21 mouse cellular contexts compared by ENCODE assay signal in the genomic region with DNA sequence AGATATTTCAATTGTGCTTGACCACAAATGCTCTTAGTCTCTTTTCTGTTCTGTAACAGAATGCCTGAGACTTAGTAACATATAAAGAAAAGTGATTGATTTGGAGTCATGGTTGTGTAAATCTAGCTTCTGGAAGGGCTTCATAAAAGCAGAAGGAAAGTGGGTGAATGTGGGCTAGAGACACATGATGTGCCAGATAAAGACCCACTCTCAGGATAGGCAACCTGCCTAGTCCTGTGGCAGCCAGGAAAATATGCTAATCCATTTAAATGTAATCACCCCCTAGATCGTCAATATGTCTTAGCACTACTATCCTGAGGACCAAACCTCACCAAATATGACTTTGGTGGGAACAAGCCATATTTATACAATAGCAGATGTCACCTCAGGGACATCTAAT.
DNase-seq lines count a peak whose midpoint lies in the region; ATAC-seq and TF ChIP-seq lines count a peak whose summit lies in the region.
"Had no signal": no experiment of that assay in that cellular context is flagged by ENCODE, and none has a peak within 500 bp of the region (broad histone marks: within the 10 kb centered on the region; RNA-seq: fewer than 3 reads in every experiment).

No protein-coding gene starts in this region.

- DNase-seq in frontal cortex, postnatal 14 days (ENCODE audit: low spot score in 2 of 2), result no peak
- DNase-seq in brain, embryonic 14.5 days (ENCODE audit: low read depth), result peak; percentile 19
- peak; percentile 56 to 67 for DNase-seq in layer of hippocampus, adult 2 months (ENCODE audit: low spot score in 2 of 2)
- no peak for DNase-seq in lung, postnatal 4 days
- DNase-seq in lung, postnatal 25 days (ENCODE audit: low spot score), result no peak
- DNase-seq: adrenal gland, adult 2 months; adrenal gland, postnatal 25 days; cerebellum, adult 11 months; cerebellum, adult 8-10 months; embryo, embryonic 11 days; gastrocnemius, postnatal 10 days; heart, adult 18-20 months; heart, postnatal 10 days; heart, postnatal 4 days had no signal

- TF ChIP-seq CTCF in brain, embryonic 14.5 days (IDR thresholded peaks at IDR 0.05; ENCODE audit: borderline replicate concordance, extremely low read depth, insufficient read depth, insufficient read length), result no peak
- no peak for TF ChIP-seq CTCF in layer of hippocampus, adult 2 months (conservative IDR thresholded peaks at IDR 0.05)

- TF ChIP-seq POLR2A in brain, embryonic 14.5 days (IDR thresholded peaks at IDR 0.05; ENCODE audit: borderline replicate concordance, extremely low read depth, insufficient read depth, insufficient read length, poor library complexity, severe bottlenecking), result no peak

- H3K27ac ChIP-seq in layer of hippocampus, adult 2 months, result peak overlapping the region; percentile 54; the same call in 1 of the 2 replicates
- H3K27ac ChIP-seq: embryonic facial prominence, embryonic 12.5 days; forebrain, embryonic 13.5 days; heart, embryonic 10.5 days; hindbrain, embryonic 12.5 days had no signal

- 0 out of 2 replicates have a peak, but pooled peaks have one; percentile 38 for ATAC-seq in frontal cortex, adult (ENCODE audit: low TSS enrichment)
- ATAC-seq: hindbrain, embryonic 16.5 days; inflammation-experienced regulatory T-cells, adult 6 months had no signal

- H3K4me3 ChIP-seq in layer of hippocampus, adult 2 months, result no peak overlapping the region
- H3K4me3 ChIP-seq: embryonic facial prominence, embryonic 12.5 days; forebrain, embryonic 13.5 days; heart, embryonic 10.5 days; hindbrain, embryonic 12.5 days had no signal

Comparison
In these comparisons a context has a peak if more than half of its experiments do, and no peak if none do; other contexts are left out.
1. DNase-seq: peak in brain, embryonic 14.5 days (single experiment) and layer of hippocampus, adult 2 months (2 of 2); none in frontal cortex, postnatal 14 days (0 of 2), lung, postnatal 4 days (0 of 2) and lung, postnatal 25 days (single experiment).